Mouse (Mus musculus) E14TG2a.4 (cell line): ENCODE measurements around the gene Map3k21.

ENCODE experiments used
- H3K27me3 ChIP-seq: 2 replicates; pipeline ENCODE4 v1.6.1; 2014; ENCODE audit warnings: low read length, control low read depth; ENCODE audit not compliant: insufficient read depth
- H3K36me3 ChIP-seq: 2 replicates; pipeline ENCODE4 v1.6.1; 2014; ENCODE audit warnings: low read length, control low read depth; ENCODE audit not compliant: insufficient read depth
- H3K4me1 ChIP-seq: replicated peaks from 2 replicates; pipeline ENCODE4 v1.6.1; 2014; ENCODE audit warnings: low read depth, low read length, control low read depth
- H3K4me3 ChIP-seq: replicated peaks from 2 replicates; pipeline ENCODE4 v1.5.1; 2014; ENCODE audit warnings: mild to moderate bottlenecking, low read length
- H3K9me3 ChIP-seq: 2 replicates; pipeline ENCODE4 v1.6.1; 2014; ENCODE audit warnings: low read length, control low read depth
- CTCF ChIP-seq: conservative IDR thresholded peaks from 2 replicates; pipeline ENCODE4 v1.5.1; 2014; ENCODE audit warnings: low read length
- NANOG ChIP-seq: IDR thresholded peaks from 2 replicates; pipeline ENCODE4 v1.6.1; 2014; ENCODE audit warnings: borderline replicate concordance, low read length, mixed read lengths
- POU5F1 ChIP-seq: IDR thresholded peaks from 2 replicates; pipeline ENCODE4 v1.6.1; 2014; ENCODE audit warnings: low read length, borderline replicate concordance

The Map3k21 gene

DNA sequence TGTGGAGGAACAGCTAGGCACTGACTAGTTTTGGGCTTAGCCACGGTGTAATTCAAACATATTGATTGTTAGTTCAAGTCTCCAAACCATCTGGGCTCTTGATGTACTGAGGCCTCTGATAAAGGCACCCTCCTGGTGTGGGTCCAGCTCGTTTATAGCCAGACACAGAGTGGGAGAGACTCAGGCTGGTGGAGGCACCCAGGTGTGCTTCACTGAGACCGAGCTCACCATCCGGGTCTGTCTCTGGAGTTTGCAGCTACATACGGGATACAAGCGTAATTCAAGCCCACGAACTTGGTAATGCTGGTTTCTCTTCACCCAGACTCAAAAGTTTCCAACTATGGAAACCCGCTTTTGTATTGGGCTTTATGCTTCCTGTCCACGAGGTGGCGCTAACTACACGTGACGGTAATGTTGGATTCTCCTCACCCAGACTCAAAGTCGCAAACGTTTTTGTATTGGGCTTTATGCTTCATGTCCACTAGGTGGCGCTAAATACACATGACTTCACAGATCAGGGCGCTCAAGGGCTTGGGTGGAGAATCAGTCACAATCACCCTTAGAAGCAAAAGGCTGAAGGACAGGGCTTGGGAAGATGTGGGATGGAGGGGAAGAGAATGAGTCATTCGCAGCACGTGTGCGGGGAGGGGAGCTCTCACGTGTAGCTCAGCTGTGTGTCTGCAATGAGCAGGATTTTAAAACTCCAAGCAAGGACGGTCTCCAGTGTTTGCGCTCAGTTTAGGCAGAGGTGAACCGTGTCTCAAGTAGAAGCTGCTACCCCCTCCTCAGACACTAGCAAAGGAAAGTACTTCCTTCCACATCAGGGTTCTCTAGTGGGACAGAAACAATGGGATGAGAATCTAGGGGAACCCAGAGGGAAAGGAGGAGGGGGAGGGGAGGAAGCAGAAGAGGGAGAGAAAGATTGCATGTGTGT lies 40.0 kb downstream of the Map3k21 start:
- Histone ChIP-seq H3K4me3 (no peak overlapping the region), H3K36me3 (no peaks in the 10 kb centered on the region), H3K4me1 (peaks cover 11% of the 10 kb centered on the region; the same call in 1 of the 2 replicates), H3K27me3 (peaks cover 23% of the 10 kb centered on the region), H3K9me3 (no peaks in the 10 kb centered on the region)
- TF ChIP-seq CTCF (peak; percentile 94), NANOG (no peak)

DNA sequence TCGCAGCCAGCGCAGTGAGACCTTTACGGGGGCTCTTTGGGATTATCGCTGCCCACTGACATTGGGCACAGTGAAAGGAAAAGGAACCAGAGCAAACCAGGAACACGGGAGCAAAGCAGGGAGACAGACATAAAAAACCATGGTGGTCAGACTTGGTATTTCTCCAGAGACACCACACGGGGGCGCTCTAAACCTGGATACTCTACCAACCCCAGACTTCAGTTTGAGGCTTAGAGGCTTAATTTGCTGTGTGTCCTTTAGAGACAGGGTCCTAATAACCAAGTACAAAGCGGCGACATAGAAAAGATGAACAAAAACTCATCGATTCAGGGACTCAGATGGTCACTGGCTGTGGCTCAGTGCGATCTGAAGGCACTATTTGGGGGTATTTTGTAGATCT lies 45.4 kb downstream of the Map3k21 start:
- TF ChIP-seq POU5F1 (no peak), NANOG (no peak), CTCF (peak; percentile 50)
- Histone ChIP-seq H3K4me3 (no peak overlapping the region), H3K4me1 (peaks cover 15% of the 10 kb centered on the region; the same call in 1 of the 2 replicates), H3K36me3 (no peaks in the 10 kb centered on the region), H3K9me3 (peaks cover 3% of the 10 kb centered on the region), H3K27me3 (peaks cover 52% of the 10 kb centered on the region)

DNA sequence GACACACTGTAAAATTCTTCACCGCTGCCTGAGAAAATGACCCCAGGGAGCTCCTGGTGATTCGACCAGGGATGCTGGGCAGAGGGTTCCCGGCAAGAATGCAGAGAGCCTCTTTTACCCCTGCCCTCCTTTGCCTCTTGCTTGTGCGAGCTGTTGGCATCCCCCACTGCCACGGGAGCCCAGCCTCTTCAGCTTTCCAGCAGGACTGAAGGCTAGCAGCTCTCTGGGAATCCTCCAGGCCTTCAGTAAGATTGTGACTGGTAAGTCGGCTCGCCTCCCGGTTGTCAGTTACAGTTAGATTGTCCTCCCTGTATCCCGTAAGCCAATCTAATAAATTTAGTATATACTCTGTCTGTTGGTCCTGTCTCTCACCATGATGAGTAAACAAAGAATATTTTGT lies 46.5 kb downstream of the Map3k21 start:
- peaks cover 8% of the 10 kb centered on the region for H3K9me3 ChIP-seq
- no peak overlapping the region for H3K4me3 ChIP-seq
- peaks cover 11% of the 10 kb centered on the region; the same call in 1 of the 2 replicates for H3K4me1 ChIP-seq
- H3K27me3 ChIP-seq: peaks cover 45% of the 10 kb centered on the region
- no peak for TF ChIP-seq CTCF
- TF ChIP-seq NANOG: no peak
- TF ChIP-seq POU5F1: no peak
- no peaks in the 10 kb centered on the region for H3K36me3 ChIP-seq

DNA sequence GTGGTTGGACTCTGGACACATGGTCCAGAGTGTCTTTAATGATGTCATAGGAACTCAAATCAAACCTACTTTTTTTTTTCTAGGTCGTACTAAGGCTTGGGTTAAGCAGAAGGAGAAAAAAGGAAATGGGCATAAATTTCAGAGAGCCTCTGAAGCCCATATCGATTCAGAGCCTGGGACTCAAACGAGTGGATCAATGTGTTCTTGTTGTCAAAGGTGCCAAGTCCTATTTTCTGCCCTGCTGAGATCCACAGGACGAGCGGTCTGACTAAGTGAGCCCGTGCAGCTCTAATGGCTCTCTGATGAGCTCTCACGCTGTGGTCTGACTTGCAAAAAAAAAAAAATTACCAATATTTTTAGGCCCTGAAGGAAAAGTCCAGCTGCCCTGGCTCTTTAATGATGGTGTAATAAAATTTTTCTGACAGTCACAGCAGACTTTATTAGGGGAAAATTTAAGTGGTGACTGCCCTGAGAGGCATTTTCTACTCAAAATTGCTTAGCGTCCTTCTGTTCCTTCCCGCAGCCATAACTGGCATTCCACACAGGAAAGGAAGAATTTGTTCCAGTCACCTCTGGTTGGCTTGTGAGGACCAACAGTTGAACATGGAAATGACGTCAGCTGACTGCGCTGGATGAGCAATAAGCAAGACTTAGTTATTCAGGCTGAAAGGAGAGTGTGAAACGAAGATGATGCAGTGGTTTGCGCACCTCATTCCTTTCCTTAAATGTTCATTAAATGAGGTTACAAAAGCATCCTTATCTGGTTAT lies 47.2 kb downstream of the Map3k21 start:
- Histone ChIP-seq H3K27me3 (peaks cover 43% of the 10 kb centered on the region), H3K36me3 (no peaks in the 10 kb centered on the region)
- TF ChIP-seq POU5F1 (no peak), CTCF (no peak), NANOG (no peak)

DNA sequence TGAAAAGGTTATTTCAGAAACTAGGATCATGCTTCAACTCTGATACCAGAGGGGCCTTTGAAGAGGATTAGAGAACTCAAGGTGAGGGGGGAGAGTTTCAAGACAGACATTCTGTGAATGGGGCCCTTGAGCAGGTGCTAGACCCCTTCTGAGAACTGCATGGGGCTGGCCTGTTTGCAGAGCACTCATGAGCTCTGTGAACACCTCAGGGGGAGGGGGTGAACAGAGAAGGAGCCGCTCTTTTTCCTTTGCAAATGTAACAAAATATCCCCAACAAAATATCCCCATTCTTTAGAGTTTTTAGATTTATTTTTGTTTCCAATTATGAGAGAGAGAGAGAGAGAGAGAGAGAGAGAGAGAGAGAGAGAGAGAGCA lies 47.7 kb downstream of the Map3k21 start:
- no peak for TF ChIP-seq POU5F1
- TF ChIP-seq NANOG: no peak
- no peak for TF ChIP-seq CTCF
- peaks cover 45% of the 10 kb centered on the region for H3K27me3 ChIP-seq
- H3K9me3 ChIP-seq: peaks cover 8% of the 10 kb centered on the region

More for the DNA sequence above, 47.2 kb downstream of the Map3k21 start:
- peaks cover 8% of the 10 kb centered on the region for H3K9me3 ChIP-seq
- H3K4me1 ChIP-seq: peaks cover 11% of the 10 kb centered on the region; the same call in 1 of the 2 replicates
- no peak overlapping the region for H3K4me3 ChIP-seq

DNA sequence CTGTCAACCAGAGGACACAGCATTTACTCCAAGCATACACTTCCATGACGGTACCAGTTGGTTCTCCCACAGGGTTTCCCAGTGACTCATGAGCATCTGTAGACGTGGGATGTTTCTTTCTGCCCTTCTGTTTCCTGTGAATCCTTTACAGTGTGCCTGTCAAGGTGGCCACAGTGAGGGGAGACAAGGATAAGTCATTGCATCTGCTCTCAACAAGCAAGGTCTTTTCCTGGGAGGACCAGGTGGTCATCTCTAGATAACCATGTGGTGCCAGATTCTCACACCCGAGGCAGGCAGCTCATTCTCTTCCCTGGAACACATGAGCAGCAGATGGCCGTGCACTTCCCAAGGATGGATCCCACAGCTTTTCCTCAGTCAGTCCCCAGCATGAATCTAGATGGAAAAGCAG lies 49.1 kb downstream of the Map3k21 start:
- Histone ChIP-seq H3K36me3 (no peaks in the 10 kb centered on the region), H3K9me3 (peaks cover 8% of the 10 kb centered on the region), H3K4me3 (no peak overlapping the region), H3K27me3 (peaks cover 38% of the 10 kb centered on the region), H3K4me1 (peaks cover 24% of the 10 kb centered on the region)
- TF ChIP-seq CTCF (no peak), POU5F1 (no peak), NANOG (no peak)

More for the DNA sequence above, 47.7 kb downstream of the Map3k21 start:
- Histone ChIP-seq H3K4me1 (peaks cover 13% of the 10 kb centered on the region), H3K36me3 (no peaks in the 10 kb centered on the region), H3K4me3 (no peak overlapping the region)

DNA sequence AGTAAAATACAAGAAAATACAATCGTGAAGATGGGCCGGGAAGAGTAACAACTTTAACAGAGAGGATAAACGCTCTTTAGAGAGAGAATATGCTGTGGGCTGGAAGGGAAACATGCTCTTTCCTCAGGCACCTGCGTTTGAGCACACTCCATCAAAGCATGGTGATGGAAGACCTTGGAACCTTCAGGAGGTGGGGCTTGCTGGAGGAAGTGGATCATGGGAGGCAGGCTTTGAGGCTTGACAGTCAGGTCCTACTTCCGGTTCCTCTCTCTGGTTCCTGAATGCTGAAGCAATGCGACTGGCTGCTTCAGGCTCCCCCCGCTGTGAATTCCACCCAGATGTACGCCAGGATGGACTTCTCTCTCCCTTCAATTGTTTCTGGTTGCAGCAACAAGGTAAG lies 49.8 kb downstream of the Map3k21 start:
- Histone ChIP-seq H3K4me1 (peaks cover 29% of the 10 kb centered on the region), H3K36me3 (no peaks in the 10 kb centered on the region), H3K27me3 (peaks cover 34% of the 10 kb centered on the region), H3K4me3 (no peak overlapping the region), H3K9me3 (peaks cover 8% of the 10 kb centered on the region)
- TF ChIP-seq CTCF (no peak), POU5F1 (no peak), NANOG (no peak)

DNA sequence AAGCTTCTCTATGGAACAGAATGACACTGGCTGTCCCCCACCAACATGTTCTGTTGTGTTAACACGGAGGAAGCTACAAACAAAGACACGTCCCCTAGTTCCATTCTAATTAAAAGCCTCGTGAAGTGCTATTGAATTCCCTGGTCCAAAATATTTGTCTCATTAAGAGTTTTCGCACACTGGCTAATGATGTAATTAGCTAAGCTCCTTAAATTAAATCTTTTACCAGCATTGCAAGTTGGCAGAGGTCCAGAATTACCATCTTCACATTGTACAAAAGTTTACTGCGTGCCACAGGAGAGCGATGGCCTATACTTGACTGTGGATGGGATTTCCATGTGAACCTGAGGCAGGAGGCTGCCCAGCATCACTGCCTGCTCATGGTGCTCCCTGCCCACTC lies 51.5 kb downstream of the Map3k21 start:
- Histone ChIP-seq H3K4me3 (no peak overlapping the region), H3K9me3 (peaks cover 8% of the 10 kb centered on the region), H3K4me1 (peaks cover 28% of the 10 kb centered on the region), H3K36me3 (no peaks in the 10 kb centered on the region), H3K27me3 (peaks cover 29% of the 10 kb centered on the region)
- TF ChIP-seq POU5F1 (no peak), CTCF (no peak), NANOG (no peak)
